Mouse (Mus musculus): ENCODE measurements around the gene Klhl28.

DNA sequence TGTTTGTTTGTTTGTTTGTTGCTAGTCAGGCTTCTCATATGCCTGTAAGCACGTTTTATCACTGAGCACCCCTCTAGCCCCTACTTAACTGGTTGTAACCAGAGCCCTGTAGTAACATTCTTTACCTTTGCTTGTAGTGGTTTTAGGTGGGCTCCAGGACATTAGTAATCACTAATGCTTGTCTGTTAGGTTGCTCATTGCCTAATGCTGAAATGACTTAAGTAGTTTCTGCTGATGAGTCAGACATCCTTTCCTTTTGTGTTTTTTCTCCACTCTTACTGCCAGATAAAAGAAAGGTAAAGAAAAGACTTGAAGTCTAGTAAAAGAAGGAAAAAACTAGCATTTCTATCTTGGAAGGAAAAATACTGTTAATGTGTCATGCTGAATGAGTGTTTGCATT lies 10.9 kb upstream of the Klhl28 start:
- TF ChIP-seq CTCF (IDR thresholded peaks at IDR 0.05) = no peak
- TF ChIP-seq EP300 (IDR thresholded peaks at IDR 0.05; ENCODE audit: insufficient read depth, low read depth, low read length) = no peak
- no peak for TF ChIP-seq POLR2A (IDR thresholded peaks at IDR 0.05; ENCODE audit: insufficient read depth, low read depth, low read length)
